In the genomic region with DNA sequence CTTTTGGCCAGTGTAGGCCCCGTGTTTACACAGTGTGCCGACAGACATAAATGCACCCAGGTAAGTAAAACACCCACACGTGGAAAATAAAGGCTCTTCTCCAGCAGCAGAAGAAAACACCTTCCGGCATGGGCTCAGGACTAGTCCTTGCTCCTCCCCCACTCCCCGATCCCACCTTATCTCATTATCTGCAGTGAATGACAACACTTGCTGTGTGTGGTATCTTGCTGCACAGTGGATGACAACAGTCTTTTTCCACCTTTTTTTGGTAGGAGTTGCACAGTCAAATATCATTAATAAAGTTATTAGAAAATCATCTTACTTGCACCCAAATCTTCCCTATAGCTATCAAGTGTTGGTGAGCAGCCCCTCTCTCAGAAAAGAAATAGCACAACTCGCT, we compare ENCODE assay signal across 27 mouse cellular contexts. TPM values are rescaled to one million over a fixed set of nuclear protein-coding genes. Genes with fewer than 3 reads are reported as not detected.
DNase-seq lines count a peak whose midpoint lies in the region; ATAC-seq and TF ChIP-seq lines count a peak whose summit lies in the region.
"Had no signal": no experiment of that assay in that cellular context is flagged by ENCODE, and none has a peak within 500 bp of the region (broad histone marks: within the 10 kb centered on the region; RNA-seq: fewer than 3 reads in every experiment).

No protein-coding gene starts in this region.

- H3K9ac ChIP-seq in liver, embryonic 11.5 days (ENCODE audit: low read depth, low read length), result no peak overlapping the region
- H3K9ac ChIP-seq in liver, postnatal 0 days (replicated peaks), result no peak overlapping the region
- no peak overlapping the region for H3K9ac ChIP-seq in liver, embryonic 15.5 days
- H3K9ac ChIP-seq: embryonic facial prominence, embryonic 13.5 days; forebrain, embryonic 13.5 days; forebrain, postnatal 0 days; heart, embryonic 12.5 days; heart, embryonic 15.5 days; hindbrain, embryonic 15.5 days had no signal

- no peak overlapping the region for H3K27ac ChIP-seq in liver, embryonic 11.5 days (ENCODE audit: low read depth, low read length)
- no peak overlapping the region for H3K27ac ChIP-seq in liver, postnatal 0 days (ENCODE audit: low read depth)
- H3K27ac ChIP-seq in liver, embryonic 15.5 days (replicated peaks), result no peak overlapping the region
- H3K27ac ChIP-seq in gastrocnemius, adult 2 months, result no peak overlapping the region
- H3K27ac ChIP-seq: embryonic facial prominence, embryonic 10.5 days; embryonic facial prominence, embryonic 13.5 days; forebrain, embryonic 13.5 days; heart, embryonic 15.5 days; hindbrain, embryonic 10.5 days; hindbrain, embryonic 15.5 days had no signal

- peak; percentile 73; the same call in 1 of the 2 replicates for ATAC-seq in liver, embryonic 11.5 days (replicated peaks; ENCODE audit: low FRiP score)
- no peak for ATAC-seq in liver, postnatal 0 days
- ATAC-seq in liver, embryonic 15.5 days (ENCODE audit: insufficient read depth), result peak; percentile 51; the same call in 1 of the 2 replicates
- ATAC-seq in megakaryocyte-erythroid progenitor cell, adult 5-6 weeks (replicated peaks; ENCODE audit: low FRiP score, low TSS enrichment, poor library complexity, severe bottlenecking), result peak; percentile 61; the same call in 1 of the 2 replicates
- ATAC-seq: forebrain, embryonic 13.5 days; forebrain, postnatal 0 days had no signal

- H3K4me1 ChIP-seq in liver, embryonic 11.5 days (replicated peaks; ENCODE audit: control insufficient read depth, insufficient read depth, low read length), result peaks cover 18% of the 10 kb centered on the region
- peaks cover 10% of the 10 kb centered on the region; the same call in 1 of the 2 replicates for H3K4me1 ChIP-seq in liver, postnatal 0 days (ENCODE audit: insufficient read depth)
- peaks cover 20% of the 10 kb centered on the region for H3K4me1 ChIP-seq in liver, embryonic 15.5 days (replicated peaks)

- H3K4me3 ChIP-seq in liver, embryonic 11.5 days (ENCODE audit: low read depth, low read length), result no peak overlapping the region
- no peak overlapping the region for H3K4me3 ChIP-seq in liver, postnatal 0 days (ENCODE audit: low read depth, low read length)
- H3K4me3 ChIP-seq in liver, embryonic 15.5 days (replicated peaks), result no peak overlapping the region
- no peak overlapping the region for H3K4me3 ChIP-seq in gastrocnemius, adult 2 months
- H3K4me3 ChIP-seq: embryonic facial prominence, embryonic 10.5 days; embryonic facial prominence, embryonic 13.5 days; erythroblast, embryonic 14.5 days; forebrain, embryonic 13.5 days; heart, embryonic 12.5 days; heart, embryonic 15.5 days; hindbrain, embryonic 10.5 days; hindbrain, embryonic 15.5 days had no signal

- intact Hi-C loops in gastrocnemius, adult 2 months (cut with DNase I), result no loop called here

- no peaks in the 10 kb centered on the region for H3K27me3 ChIP-seq in liver, embryonic 11.5 days (replicated peaks; ENCODE audit: control insufficient read depth, insufficient read depth, low read length)
- no peaks in the 10 kb centered on the region for H3K27me3 ChIP-seq in liver, postnatal 0 days (ENCODE audit: insufficient read depth, low read length)
- H3K27me3 ChIP-seq in liver, embryonic 15.5 days, result no peaks in the 10 kb centered on the region
- H3K27me3 ChIP-seq: embryonic facial prominence, embryonic 13.5 days; forebrain, embryonic 13.5 days; heart, embryonic 12.5 days; heart, embryonic 15.5 days; hindbrain, embryonic 15.5 days had no signal

- WGBS in liver, embryonic 11.5 days, result 76% methylated on average over 6 of the region's 6 CpGs
- WGBS in liver, postnatal 0 days (ENCODE audit: insufficient replicate concordance), result 74% methylated on average over 6 of the region's 6 CpGs
- 54% methylated on average over 6 of the region's 6 CpGs for WGBS in liver, embryonic 15.5 days (ENCODE audit: insufficient replicate concordance)

- no peaks in the 10 kb centered on the region for H3K9me3 ChIP-seq in liver, embryonic 11.5 days (ENCODE audit: control insufficient read depth, low read length)
- H3K9me3 ChIP-seq in liver, postnatal 0 days (ENCODE audit: low read length), result no peaks in the 10 kb centered on the region
- H3K9me3 ChIP-seq in liver, embryonic 15.5 days (replicated peaks), result no peaks in the 10 kb centered on the region
- H3K9me3 ChIP-seq: embryonic facial prominence, embryonic 10.5 days; embryonic facial prominence, embryonic 13.5 days; forebrain, embryonic 13.5 days; heart, embryonic 12.5 days; heart, embryonic 15.5 days; hindbrain, embryonic 10.5 days; hindbrain, embryonic 15.5 days had no signal

- no peak for TF ChIP-seq EP300 in liver, postnatal 0 days (IDR thresholded peaks at IDR 0.05; ENCODE audit: low read depth)

- peaks cover 15% of the 10 kb centered on the region for H3K36me3 ChIP-seq in liver, embryonic 11.5 days (ENCODE audit: control insufficient read depth, insufficient read depth, low read length)
- peaks cover 9% of the 10 kb centered on the region for H3K36me3 ChIP-seq in liver, postnatal 0 days (replicated peaks; ENCODE audit: insufficient read depth, low read length)
- H3K36me3 ChIP-seq in liver, embryonic 15.5 days (replicated peaks), result peaks cover 31% of the 10 kb centered on the region

- no peak for TF ChIP-seq CTCF in liver, postnatal 0 days (IDR thresholded peaks at IDR 0.05; ENCODE audit: low read depth)
- TF ChIP-seq CTCF in gastrocnemius, adult 2 months (IDR thresholded peaks at IDR 0.05), result no peak

- DNase-seq in cerebellum, adult 9-11 months, result peak; percentile 16
- no peak for DNase-seq in cerebellum, postnatal 4 days (ENCODE audit: low spot score in 2 of 2)
- no peak for DNase-seq in liver, embryonic 11.5 days (ENCODE audit: low spot score)
- no peak for DNase-seq in liver, postnatal 0 days
- DNase-seq in gastrocnemius, adult 2 months, result no peak
- DNase-seq in T-cell, adult 2 months (ENCODE audit: low spot score), result no peak
- DNase-seq: adrenal gland, postnatal 10 days; adrenal gland, postnatal 36 days; cerebellum, adult 18-20 months; cerebellum, adult 9-10 months; cerebellum, postnatal 25 days; embryo, embryonic 11 days; forebrain, postnatal 0 days; gastrocnemius, postnatal 25 days; heart, adult 18-20 months; heart, postnatal 10 days; heart, postnatal 36 days had no signal

- no peak overlapping the region for H3K4me2 ChIP-seq in liver, embryonic 11.5 days
- no peak overlapping the region for H3K4me2 ChIP-seq in liver, postnatal 0 days (ENCODE audit: low read depth, low read length)
- H3K4me2 ChIP-seq in liver, embryonic 15.5 days, result no peak overlapping the region; the same call in 1 of the 2 replicates
- H3K4me2 ChIP-seq: embryonic facial prominence, embryonic 13.5 days; forebrain, embryonic 13.5 days; heart, embryonic 12.5 days; heart, embryonic 15.5 days; hindbrain, embryonic 15.5 days had no signal

RNA-seq across cellular contexts. Expression of a gene that starts 32.5 kb away (rescaled TPM):
- 17.1 and 17.8 TPM in 2 replicates for polyA plus RNA-seq in liver, embryonic 11.5 days (2014; fragmentation: Nextera tagmentation; extraction: Ambion mirVana)
- polyA plus RNA-seq in liver, postnatal 0 days (2015; fragmentation: Nextera tagmentation; extraction: Ambion mirVana), result 18.9 and 21.5 TPM in 2 replicates
- polyA plus RNA-seq in liver, embryonic 15.5 days (2015; fragmentation: Nextera tagmentation; extraction: Ambion mirVana), result 13.2 and 15.3 TPM in 2 replicates
- 66.0 and 87.7 TPM in 2 replicates for total RNA-seq in megakaryocyte-erythroid progenitor cell, adult 5-6 weeks (2014; fragmentation: Nextera tagmentation)
- 27.4 and 30.2 TPM in 2 replicates for total RNA-seq in megakaryocyte-erythroid progenitor cell, adult 5-6 weeks (2017)
- 1 to 10 TPM in 1 of 2 experiments, under 1 TPM in 1; 0.89 to 1.3 TPM for total RNA-seq in gastrocnemius, adult 2 months (2021)

RNA-seq across cellular contexts. Expression of a gene that starts 43.6 kb away (rescaled TPM):
- polyA plus RNA-seq in liver, embryonic 11.5 days (2014; fragmentation: Nextera tagmentation; extraction: Ambion mirVana), result 122 and 137 TPM in 2 replicates
- polyA plus RNA-seq in liver, postnatal 0 days (2015; fragmentation: Nextera tagmentation; extraction: Ambion mirVana), result 23.6 and 27.6 TPM in 2 replicates
- polyA plus RNA-seq in liver, embryonic 15.5 days (2015; fragmentation: Nextera tagmentation; extraction: Ambion mirVana), result 38.6 and 43.4 TPM in 2 replicates
- 56.5 and 80.4 TPM in 2 replicates for total RNA-seq in megakaryocyte-erythroid progenitor cell, adult 5-6 weeks (2014; fragmentation: Nextera tagmentation)
- 75.7 and 78.0 TPM in 2 replicates for total RNA-seq in megakaryocyte-erythroid progenitor cell, adult 5-6 weeks (2017)
- 10 to 100 TPM in 1 of 2 experiments, 1 to 10 TPM in 1; 7.8 to 11.8 TPM for total RNA-seq in gastrocnemius, adult 2 months (2021)
